Mouse (Mus musculus) kidney, adult 2 months (tissue): ENCODE measurements around the gene Gpr119. TPM values are rescaled to one million over a fixed set of nuclear protein-coding genes. Genes with fewer than 3 reads are reported as not detected.

Source experiments
- DNase-seq: peaks from one replicate; pipeline ENCODE4 v3.0.0; 2021
- H3K27ac ChIP-seq: fragments of 200-500 bp; 2 replicates; pipeline ENCODE4 v1.5.1; 2012; ENCODE audit warnings: low read depth, low read length, control low read depth, inconsistent platforms; ENCODE audit not compliant: insufficient read depth
- H3K27me3 ChIP-seq: fragments of 200-500 bp; replicated peaks from 2 replicates; pipeline ENCODE4 v1.6.1; 2012; ENCODE audit warnings: mild to moderate bottlenecking, moderate library complexity, low read length, inconsistent platforms; ENCODE audit not compliant: control insufficient read depth, insufficient read depth
- H3K36me3 ChIP-seq: fragments of 200-500 bp; 2 replicates; pipeline ENCODE4 v1.6.1; 2012; ENCODE audit warnings: mild to moderate bottlenecking, moderate library complexity, low read length, inconsistent platforms; ENCODE audit not compliant: control insufficient read depth, insufficient read depth
- H3K4me1 ChIP-seq: fragments of 200-500 bp; 2 replicates; pipeline ENCODE4 v1.6.1; 2011; ENCODE audit warnings: low read length; ENCODE audit not compliant: control insufficient read depth, insufficient read depth
- H3K4me3 ChIP-seq: fragments of 200-500 bp; 2 replicates; pipeline ENCODE4 v1.5.1; 2011; ENCODE audit warnings: mild to moderate bottlenecking, low read depth, low read length, control low read depth; ENCODE audit not compliant: insufficient read depth
- CTCF ChIP-seq: fragments of 200-500 bp; conservative IDR thresholded peaks from 2 replicates; pipeline ENCODE4 v1.5.1; 2011; ENCODE audit warnings: low read depth, mild to moderate bottlenecking, control low read depth, low read length, moderate library complexity, mixed read lengths; ENCODE audit not compliant: insufficient read depth, insufficient read length
- POLR2A ChIP-seq: fragments of 200-500 bp; IDR thresholded peaks from one replicate; pipeline ENCODE4 v1.6.1; 2011; ENCODE audit warnings: low read depth, low read length, control low read depth
- WGBS: fragments of 180-500 bp; shearing (Covaris S2); methylation state at CpG from one replicate; pipeline ENCODE4 v1.1.7; 2018; 5-methylcytosine and 5-hydroxymethylcytosine counted together
- polyA plus RNA-seq: library from polyadenylated mRNA; depleted of rRNA; stranded (reverse); fragments of >200 nt; gene quantifications from 2 replicates; pipeline ENCODE4 v1.2.3, GENCODE M21; 2012; rRNA removed

The Gpr119 gene
- not detected in 2 replicates for polyA plus RNA-seq

DNA sequence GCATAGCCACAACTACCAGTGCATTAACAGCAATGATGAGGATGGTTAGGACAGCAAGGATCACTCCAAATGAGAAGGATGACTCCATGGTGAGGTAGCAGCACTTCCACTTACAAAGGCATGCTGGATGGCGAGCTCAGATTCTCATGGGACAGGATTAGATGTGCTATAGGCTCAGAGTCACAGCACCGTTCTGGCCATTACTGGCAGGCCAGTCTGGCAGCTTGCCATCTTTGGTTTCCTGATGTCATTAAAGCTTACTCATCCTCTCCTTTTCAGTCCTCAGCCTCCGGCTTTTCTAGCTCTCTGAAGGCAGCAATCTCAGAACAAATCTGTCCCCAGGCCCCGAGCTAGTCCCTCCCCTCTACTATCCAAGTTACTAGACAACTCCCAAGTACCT lies at the start of gene Gpr119:
Gene Gpr119 (minus strand): TSS at position 308 of the 400 bp plus-strand sequence.
- Histone ChIP-seq H3K27ac (no peak within 1 kb of the TSS), H3K36me3 (no peaks in the 10 kb centered on the region), H3K27me3 (no peaks in the 10 kb centered on the region), H3K4me1 (no peaks in the 10 kb centered on the region), H3K4me3 (no peak within 1 kb of the TSS)
- no peak for TF ChIP-seq CTCF
- no peak for TF ChIP-seq POLR2A
- no peak for DNase-seq
- WGBS: 48% methylated on average over 4 of the region's 4 CpGs

DNA sequence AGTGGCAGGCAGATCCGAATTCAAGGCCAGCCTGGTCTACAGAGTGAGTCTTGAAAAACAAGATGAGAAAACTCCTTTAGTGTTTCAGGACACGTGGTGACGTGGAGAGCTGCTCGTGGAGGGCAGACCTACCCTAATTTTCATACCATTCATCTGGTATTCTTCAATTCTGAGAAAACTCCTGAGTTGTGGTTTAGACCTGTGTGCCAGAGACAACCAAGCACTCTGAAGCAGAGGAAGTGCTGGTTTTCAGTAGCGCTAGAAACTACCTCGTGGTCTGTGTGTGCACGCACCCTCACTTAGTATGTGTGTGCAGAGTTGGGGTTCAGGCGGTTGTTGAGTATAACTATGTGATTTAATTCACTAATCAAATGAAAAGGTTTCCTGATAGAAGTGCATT lies 38.6 kb upstream of the Gpr119 start:
- no peak for DNase-seq
- H3K4me1 ChIP-seq: no peaks in the 10 kb centered on the region
- H3K27me3 ChIP-seq: no peaks in the 10 kb centered on the region
- H3K4me3 ChIP-seq: no peak overlapping the region
- no peak for TF ChIP-seq POLR2A
- no peak for TF ChIP-seq CTCF
- H3K27ac ChIP-seq: no peak overlapping the region
- 95% methylated on average over 8 of the region's 8 CpGs for WGBS
- H3K36me3 ChIP-seq: no peaks in the 10 kb centered on the region

DNA sequence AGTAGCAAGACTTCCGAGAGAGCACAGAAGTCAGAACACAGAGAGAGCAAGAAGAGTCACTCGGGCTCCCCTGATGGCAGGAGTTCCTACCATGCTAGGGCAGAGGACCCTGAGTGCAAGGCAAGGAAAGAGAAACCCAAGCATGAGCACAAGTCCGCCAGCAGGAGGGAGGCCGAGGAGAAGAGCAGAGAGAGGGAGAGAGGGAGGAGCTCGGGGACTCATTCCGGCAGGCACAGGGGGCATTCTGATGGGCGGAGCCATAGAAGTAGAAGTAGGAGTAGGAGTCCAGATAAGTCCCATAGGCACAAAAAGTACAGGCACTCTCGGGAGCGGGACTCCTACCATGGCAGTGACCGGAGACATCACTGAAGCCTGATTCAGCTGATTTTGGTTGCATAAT lies 35.4 kb upstream of the Gpr119 start:
- 86% methylated on average over 10 of the region's 10 CpGs for WGBS
- Histone ChIP-seq H3K36me3 (no peaks in the 10 kb centered on the region), H3K27ac (no peak overlapping the region), H3K4me1 (no peaks in the 10 kb centered on the region), H3K27me3 (no peaks in the 10 kb centered on the region), H3K4me3 (no peak overlapping the region)
- no peak for DNase-seq
- TF ChIP-seq CTCF: no peak
- TF ChIP-seq POLR2A: no peak

DNA sequence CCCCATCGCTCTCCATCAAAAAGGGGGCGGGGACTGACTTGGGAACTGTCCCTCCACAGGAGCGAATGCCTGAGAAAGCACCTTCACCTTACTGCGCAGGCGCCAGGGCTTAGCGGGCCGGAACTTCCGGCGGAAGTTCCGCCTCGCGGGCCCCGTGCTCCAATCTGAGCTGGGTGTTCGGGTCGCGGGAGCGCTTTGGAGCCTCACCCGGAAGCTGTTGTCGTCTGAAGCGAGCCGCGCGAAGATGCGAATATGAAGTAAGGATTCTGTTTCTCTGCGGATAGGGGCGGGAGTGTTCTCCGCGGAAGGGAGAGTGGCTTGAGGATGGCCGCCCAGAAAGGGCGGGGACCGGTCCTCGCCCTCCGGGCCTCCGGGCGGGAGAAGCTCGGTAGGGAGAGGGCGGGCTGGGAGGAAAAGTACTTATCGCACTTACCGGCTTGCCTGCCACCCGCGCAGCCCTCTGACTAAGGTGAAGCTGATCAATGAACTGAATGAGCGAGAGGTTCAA lies 20.6 kb upstream of the Gpr119 start, which contains the start of gene Rbmx2:
Gene Rbmx2 (plus strand): TSS at position 141 of the 508 bp plus-strand sequence.
- Histone ChIP-seq H3K4me1 (no peaks in the 10 kb centered on the region), H3K4me3 (peak within 1 kb of the TSS; percentile 86), H3K36me3 (no peaks in the 10 kb centered on the region), H3K27ac (no peak within 1 kb of the TSS), H3K27me3 (no peaks in the 10 kb centered on the region)
- DNase-seq: peak; percentile 94
- WGBS: 0% methylated on average over 42 of the region's 42 CpGs
- TF ChIP-seq POLR2A (no peak), CTCF (no peak)

DNA sequence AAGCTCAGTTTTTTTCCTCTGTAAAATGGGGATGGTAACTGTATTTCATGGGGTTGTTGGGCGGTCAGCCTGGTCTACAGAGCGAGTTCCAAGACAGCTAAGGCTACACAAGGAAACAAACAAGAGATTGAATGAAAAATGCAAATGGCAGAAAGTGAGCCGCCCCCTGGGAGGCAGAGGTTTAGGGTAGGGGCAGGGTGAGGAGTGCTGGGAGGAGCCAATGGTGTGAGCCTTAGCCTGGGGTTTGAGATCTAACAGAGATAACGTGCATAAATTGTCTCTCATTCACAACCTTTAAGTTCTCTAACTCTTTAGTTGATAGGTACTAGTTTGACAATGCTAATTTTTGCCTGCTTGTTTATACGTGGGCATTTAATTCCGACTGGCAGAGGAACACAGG lies 20.2 kb upstream of the Gpr119 start:
- Histone ChIP-seq H3K4me1 (no peaks in the 10 kb centered on the region), H3K27ac (no peak overlapping the region), H3K4me3 (peak overlapping the region; percentile 44), H3K36me3 (no peaks in the 10 kb centered on the region), H3K27me3 (no peaks in the 10 kb centered on the region)
- no peak for DNase-seq
- TF ChIP-seq CTCF: no peak
- no peak for TF ChIP-seq POLR2A
- 7% methylated on average over 6 of the region's 6 CpGs for WGBS

DNA sequence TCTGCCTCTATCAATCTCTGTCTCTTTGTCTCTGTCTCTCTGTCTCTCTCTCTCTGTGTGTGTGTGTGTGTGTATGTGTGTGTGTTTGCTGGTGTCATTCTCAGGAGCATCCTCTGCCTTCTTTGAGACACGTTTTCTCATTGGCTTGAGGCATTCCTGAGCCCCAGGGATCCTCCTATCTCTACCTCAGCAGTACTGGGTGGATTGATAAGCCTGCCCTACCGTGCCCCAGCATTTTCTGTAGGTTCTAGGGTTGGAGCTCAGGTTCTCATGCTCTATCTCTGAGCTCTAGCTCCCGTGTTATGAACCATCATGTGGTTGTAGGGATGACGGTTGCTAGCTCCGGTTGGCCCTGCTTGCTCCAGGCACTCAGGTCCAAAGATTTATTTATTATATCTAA lies 9.6 kb upstream of the Gpr119 start:
- Histone ChIP-seq H3K27ac (no peak overlapping the region), H3K36me3 (no peaks in the 10 kb centered on the region), H3K4me1 (no peaks in the 10 kb centered on the region), H3K27me3 (no peaks in the 10 kb centered on the region), H3K4me3 (no peak overlapping the region)
- WGBS: 80% methylated on average over 5 of the region's 5 CpGs
- TF ChIP-seq POLR2A: no peak
- no peak for TF ChIP-seq CTCF
- no peak for DNase-seq

DNA sequence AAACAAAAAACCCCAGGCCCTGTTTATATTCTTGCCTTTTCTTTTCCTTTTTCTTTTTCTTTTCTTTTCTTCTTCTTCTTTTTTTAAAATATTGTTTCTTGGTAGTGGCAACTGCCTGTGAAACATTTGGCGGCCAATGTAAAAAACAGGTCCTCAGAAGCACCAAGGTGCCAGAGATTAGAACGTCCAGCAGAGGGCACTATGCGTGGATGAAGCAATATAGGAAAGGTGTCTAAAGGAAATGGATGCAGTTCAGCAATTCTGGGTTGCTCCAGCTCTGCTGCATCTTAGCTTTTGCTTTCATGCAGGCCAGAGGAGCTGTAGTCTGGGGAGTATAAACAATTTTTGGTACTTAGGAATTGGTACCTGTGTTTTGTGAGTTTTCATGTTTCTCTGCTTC lies 9.2 kb upstream of the Gpr119 start:
- WGBS: 12% methylated on average over 3 of the region's 3 CpGs
- no peaks in the 10 kb centered on the region for H3K4me1 ChIP-seq
- no peak overlapping the region for H3K27ac ChIP-seq
- DNase-seq: peak; percentile 41
- TF ChIP-seq POLR2A (no peak), CTCF (peak; percentile 52)
- H3K27me3 ChIP-seq: no peaks in the 10 kb centered on the region
- no peaks in the 10 kb centered on the region for H3K36me3 ChIP-seq
- no peak overlapping the region for H3K4me3 ChIP-seq
